Mouse (Mus musculus) heart, adult 2 months (tissue): ENCODE measurements around the gene Sohlh1. TPM values are rescaled to one million over a fixed set of nuclear protein-coding genes. Genes with fewer than 3 reads are reported as not detected.
"Not testable (repeated sequence)": the region's sequence is repeated elsewhere in the genome, so short reads cannot be mapped to it uniquely, and the experiment has no call there.

ENCODE experiments used
- DNase-seq, 2 experiments: peaks; one replicate each; pipeline ENCODE4 v3.0.0; 2021
- H3K27ac ChIP-seq: fragments of 200-600 bp; 2 replicates; pipeline ENCODE4 v1.8.1; 2022
- H3K27me3 ChIP-seq: fragments of 200-500 bp; 2 replicates; pipeline ENCODE4 v1.6.1; 2012; ENCODE audit warnings: mild to moderate bottlenecking, low read length, inconsistent platforms, mixed read lengths; ENCODE audit not compliant: control insufficient read depth, insufficient read depth
- H3K36me3 ChIP-seq: fragments of 200-500 bp; 2 replicates; pipeline ENCODE4 v1.6.1; 2012; ENCODE audit warnings: low read length, inconsistent platforms; ENCODE audit not compliant: control insufficient read depth, insufficient read depth
- H3K4me1 ChIP-seq: fragments of 200-500 bp; 2 replicates; pipeline ENCODE4 v1.6.1; 2011; ENCODE audit warnings: low read length; ENCODE audit not compliant: control insufficient read depth, insufficient read depth
- H3K4me3 ChIP-seq: fragments of 200-600 bp; 2 replicates; pipeline ENCODE4 v1.8.1; 2022
- H3K79me2 ChIP-seq: fragments of 200-500 bp; replicated peaks from 2 replicates; pipeline ENCODE4 v1.6.1; 2012; ENCODE audit warnings: mild to moderate bottlenecking, inconsistent platforms, low read length, moderate library complexity, mixed read lengths; ENCODE audit not compliant: control insufficient read depth, insufficient read depth
- H3K9ac ChIP-seq: fragments of 200-500 bp; 2 replicates; pipeline ENCODE4 v1.6.1; 2012; ENCODE audit warnings: low read depth, mild to moderate bottlenecking, control low read depth, inconsistent platforms, low read length, mixed read lengths
- CTCF ChIP-seq: fragments of 200-600 bp; IDR thresholded peaks from 2 replicates; pipeline ENCODE4 v1.8.1; 2022; ENCODE audit warnings: antibody characterized with exemption, mild to moderate bottlenecking, moderate library complexity
- EP300 ChIP-seq: fragments of 200-500 bp; IDR thresholded peaks from 2 replicates; pipeline ENCODE4 v1.6.1; 2011; ENCODE audit warnings: low read depth, low read length, control low read depth; ENCODE audit not compliant: insufficient read depth
- POLR2A ChIP-seq: fragments of 200-500 bp; IDR thresholded peaks from 2 replicates; pipeline ENCODE4 v1.6.1; 2011; ENCODE audit warnings: mild to moderate bottlenecking, low read depth, low read length, control low read depth; ENCODE audit not compliant: insufficient read depth
- WGBS: fragments of 180-500 bp; shearing (Covaris S2); methylation state at CpG from one replicate; pipeline ENCODE4 v1.1.7; 2018; 5-methylcytosine and 5-hydroxymethylcytosine counted together
- intact Hi-C: fragments of 180-260 bp; cut with DNase I; formaldehyde crosslinking; loops from one replicate; pipeline ENCODE4 v1.15.1; 2025
- polyA plus RNA-seq: library from polyadenylated mRNA; depleted of rRNA; stranded (reverse); fragments of >200 nt; gene quantifications from 2 replicates; pipeline ENCODE4 v1.2.3, GENCODE M21; 2012
- total RNA-seq, 2 experiments: library from RNA; stranded (reverse); gene quantifications; 2 replicates each; pipeline ENCODE4 v1.2.3; 2021

Sohlh1 gene
- total and polyA plus RNA-seq, 3 experiments, result not detected

DNA sequence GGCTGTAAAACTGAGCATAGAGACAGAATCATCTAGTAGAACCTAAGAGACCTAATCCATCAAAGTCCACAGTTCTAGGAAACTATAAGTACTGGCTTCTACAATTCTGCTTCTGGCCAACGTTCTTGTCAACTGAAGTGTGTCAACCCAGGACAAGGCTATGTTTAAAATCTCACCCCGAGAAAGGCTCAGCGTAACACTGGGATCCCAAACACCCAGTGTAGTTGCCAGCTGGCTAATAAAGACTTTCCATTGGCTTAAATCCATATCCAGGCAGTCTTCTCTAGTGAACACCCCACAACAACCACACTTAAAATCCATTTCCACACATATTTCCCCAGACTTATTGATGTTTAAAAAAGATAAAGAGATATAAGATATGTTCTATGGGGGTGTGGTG is 16.3 kb downstream of the Sohlh1 start:
- no peaks in the 10 kb centered on the region for H3K27me3 ChIP-seq
- no peak for TF ChIP-seq POLR2A
- TF ChIP-seq EP300, result 0 out of 2 replicates have a peak, but pooled peaks have one; percentile 34
- no peak overlapping the region for H3K4me3 ChIP-seq
- H3K36me3 ChIP-seq, result no peaks in the 10 kb centered on the region
- intact Hi-C loops, result loop anchor here (10.0 kb wide), 1 partner anchor 194 kb away; the partner anchor contains the start of gene Ubac1
- H3K4me1 ChIP-seq, result no peaks in the 10 kb centered on the region; the same call in 1 of the 2 replicates
- no peak overlapping the region for H3K27ac ChIP-seq
- peak in 1 of 2 experiments; percentile 17 for DNase-seq
- WGBS, result 38% methylated on average over 3 of the region's 3 CpGs
- no peaks in the 10 kb centered on the region for H3K79me2 ChIP-seq
- H3K9ac ChIP-seq, result no peak overlapping the region

DNA sequence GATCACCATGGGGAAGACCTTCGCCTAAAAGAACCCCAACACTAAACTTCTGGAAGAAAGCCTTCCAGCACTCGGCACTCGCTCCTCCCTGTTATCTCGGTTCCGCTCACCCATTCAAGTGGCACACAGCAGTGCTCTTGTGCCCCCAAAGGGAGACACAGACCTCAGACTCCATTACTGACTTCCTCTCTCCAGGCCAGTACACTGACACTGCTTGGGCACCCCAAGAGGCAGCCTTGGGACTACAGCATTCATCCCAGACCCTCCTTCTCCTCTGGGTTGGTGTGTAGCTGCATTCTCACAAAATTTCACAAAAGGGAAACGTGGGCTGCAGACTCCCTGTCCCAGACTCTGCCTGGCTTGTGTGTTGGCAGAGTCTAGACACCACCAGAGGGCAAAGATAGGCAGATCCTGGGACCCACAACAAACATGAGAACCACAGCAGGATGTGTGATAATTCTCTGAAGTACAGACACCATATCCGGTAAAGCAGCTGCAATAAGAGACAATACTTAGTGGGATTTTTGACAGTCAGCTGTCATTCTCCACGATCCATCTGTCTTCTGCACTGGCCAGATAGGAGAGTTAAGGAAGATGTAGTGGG is 18.6 kb downstream of the Sohlh1 start:
- 64% methylated on average over 8 of the region's 8 CpGs for WGBS
- Histone ChIP-seq H3K27me3 (no peaks in the 10 kb centered on the region), H3K4me1 (no peaks in the 10 kb centered on the region; the same call in 1 of the 2 replicates), H3K27ac (no peak overlapping the region), H3K9ac (no peak overlapping the region), H3K79me2 (no peaks in the 10 kb centered on the region), H3K4me3 (no peak overlapping the region), H3K36me3 (no peaks in the 10 kb centered on the region)
- no peak for TF ChIP-seq CTCF
- TF ChIP-seq EP300, result no peak
- no peak for TF ChIP-seq POLR2A
- intact Hi-C loops, result no loop called here
- DNase-seq, result no peak

DNA sequence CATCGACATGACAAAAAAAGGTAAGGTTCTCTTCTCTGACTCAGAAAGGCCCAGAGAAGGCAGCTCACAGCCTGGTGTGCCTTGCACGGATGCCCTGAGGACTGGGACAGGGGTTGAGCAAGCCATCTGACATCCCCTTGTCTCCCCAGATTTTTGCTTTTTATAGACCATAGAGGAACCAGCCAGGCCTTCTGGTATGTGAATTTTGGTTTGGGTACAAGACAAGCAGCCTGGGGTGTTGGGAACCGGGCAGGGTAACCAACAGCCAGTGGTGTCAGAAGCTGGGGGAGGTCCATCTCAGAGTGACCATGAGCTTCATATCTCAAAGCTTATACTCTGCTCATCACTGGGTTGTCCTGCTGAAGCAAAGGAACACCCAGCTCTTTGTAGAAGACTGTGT is 22.3 kb downstream of the Sohlh1 start:
- intact Hi-C loops, result no loop called here
- no peak for DNase-seq
- no peak overlapping the region for H3K9ac ChIP-seq
- H3K4me1 ChIP-seq, result no peaks in the 10 kb centered on the region; the same call in 1 of the 2 replicates
- H3K79me2 ChIP-seq, result no peaks in the 10 kb centered on the region
- H3K27ac ChIP-seq, result no peak overlapping the region
- H3K36me3 ChIP-seq, result no peaks in the 10 kb centered on the region
- WGBS, result 78% methylated on average over 3 of the region's 3 CpGs
- H3K27me3 ChIP-seq, result no peaks in the 10 kb centered on the region
- no peak overlapping the region for H3K4me3 ChIP-seq
- TF ChIP-seq CTCF (no peak), EP300 (no peak), POLR2A (no peak)

DNA sequence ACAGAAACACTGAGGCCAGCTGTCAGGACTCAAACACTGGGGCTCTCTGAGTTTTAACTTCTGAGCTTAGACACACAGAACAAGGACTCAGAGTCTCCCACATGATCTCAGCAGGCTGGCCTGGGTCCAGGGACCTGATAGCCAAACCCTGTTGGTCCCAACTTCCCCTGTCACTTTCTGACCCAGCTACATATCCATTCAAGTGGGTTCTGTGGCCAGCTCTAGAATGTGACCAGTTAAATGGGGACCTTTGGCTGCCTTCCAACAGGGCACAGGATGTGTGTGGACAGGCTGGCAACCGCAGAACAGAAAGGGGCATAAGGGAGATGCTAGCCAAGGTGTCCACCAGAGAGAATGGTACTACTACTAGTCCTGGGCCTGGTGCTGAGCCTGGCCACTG is 24.2 kb downstream of the Sohlh1 start, which contains the start of gene Lcn9:
Lcn9 (plus strand) TSS at position 348 of the 400 bp plus-strand sequence.
- intact Hi-C loops, result no loop called here
- Histone ChIP-seq H3K4me1 (no peaks in the 10 kb centered on the region; the same call in 1 of the 2 replicates), H3K4me3 (no peak within 1 kb of the TSS), H3K36me3 (no peaks in the 10 kb centered on the region), H3K27ac (no peak within 1 kb of the TSS), H3K9ac (no peak within 1 kb of the TSS), H3K79me2 (no peaks in the 10 kb centered on the region), H3K27me3 (no peaks in the 10 kb centered on the region)
- TF ChIP-seq EP300, result no peak
- no peak for TF ChIP-seq POLR2A
- no peak for TF ChIP-seq CTCF
- WGBS, result 29% methylated on average over 1 of the region's 1 CpGs
- no peak for DNase-seq

DNA sequence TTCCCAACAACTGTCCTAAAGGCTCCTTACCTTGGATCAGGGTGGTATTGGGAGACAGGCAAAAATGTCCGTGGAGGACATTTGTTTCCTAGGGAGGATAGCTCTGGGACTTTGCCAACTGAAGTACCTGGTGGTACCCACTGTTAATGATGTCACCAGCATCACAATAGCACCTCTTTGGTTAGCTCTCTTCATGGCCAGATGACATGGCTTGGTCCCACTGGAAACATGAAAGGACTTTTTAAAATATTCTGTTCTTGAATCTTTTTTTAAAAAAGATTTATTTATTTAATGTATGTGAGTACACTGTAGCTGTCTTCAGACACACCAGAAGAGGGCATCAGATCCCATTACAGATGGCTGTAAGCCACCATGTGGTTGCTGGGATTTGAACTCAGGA is 31.3 kb downstream of the Sohlh1 start, which contains the start of gene Glt6d1:
Glt6d1 (minus strand) TSS at position 101 of the 400 bp plus-strand sequence.
- H3K36me3 ChIP-seq, intact Hi-C loops, H3K79me2 ChIP-seq, H3K27me3 ChIP-seq, H3K27ac ChIP-seq, DNase-seq, H3K4me1 ChIP-seq, H3K4me3 ChIP-seq, H3K9ac ChIP-seq: not testable (repeated sequence)
- WGBS, result 65% methylated on average over 1 of the region's 1 CpGs

DNA sequence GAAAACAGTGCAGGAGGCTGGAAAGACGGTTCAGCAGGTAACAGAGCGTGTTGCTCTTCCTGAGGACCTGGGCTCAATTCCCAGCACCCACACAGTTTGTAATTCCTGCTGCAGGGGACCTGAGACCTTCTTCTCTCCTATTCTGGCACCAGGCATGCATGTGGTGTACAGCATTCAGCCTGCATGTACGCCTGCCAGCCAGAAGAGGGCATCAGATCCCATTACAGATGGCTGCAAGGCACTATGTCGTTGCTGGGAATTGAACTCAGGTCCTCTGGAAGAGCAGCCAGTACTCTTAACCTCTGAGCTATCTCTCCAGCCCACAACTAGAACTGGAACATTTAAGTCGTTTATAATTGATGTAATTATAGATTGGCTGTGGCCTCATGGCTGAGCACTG is 33.7 kb downstream of the Sohlh1 start:
- H3K9ac ChIP-seq, result no peak overlapping the region
- WGBS, result 77% methylated on average over 5 of the region's 5 CpGs
- no peak overlapping the region for H3K4me3 ChIP-seq
- no peak overlapping the region for H3K27ac ChIP-seq
- no peaks in the 10 kb centered on the region for H3K79me2 ChIP-seq
- no peaks in the 10 kb centered on the region for H3K27me3 ChIP-seq
- no peak for TF ChIP-seq POLR2A
- intact Hi-C loops, result no loop called here
- no peaks in the 10 kb centered on the region for H3K4me1 ChIP-seq
- no peak for DNase-seq
- H3K36me3 ChIP-seq, result no peaks in the 10 kb centered on the region
